Mouse (Mus musculus): Measurements from ENCODE around the gene Zfp84.

Zfp84 gene

DNA sequence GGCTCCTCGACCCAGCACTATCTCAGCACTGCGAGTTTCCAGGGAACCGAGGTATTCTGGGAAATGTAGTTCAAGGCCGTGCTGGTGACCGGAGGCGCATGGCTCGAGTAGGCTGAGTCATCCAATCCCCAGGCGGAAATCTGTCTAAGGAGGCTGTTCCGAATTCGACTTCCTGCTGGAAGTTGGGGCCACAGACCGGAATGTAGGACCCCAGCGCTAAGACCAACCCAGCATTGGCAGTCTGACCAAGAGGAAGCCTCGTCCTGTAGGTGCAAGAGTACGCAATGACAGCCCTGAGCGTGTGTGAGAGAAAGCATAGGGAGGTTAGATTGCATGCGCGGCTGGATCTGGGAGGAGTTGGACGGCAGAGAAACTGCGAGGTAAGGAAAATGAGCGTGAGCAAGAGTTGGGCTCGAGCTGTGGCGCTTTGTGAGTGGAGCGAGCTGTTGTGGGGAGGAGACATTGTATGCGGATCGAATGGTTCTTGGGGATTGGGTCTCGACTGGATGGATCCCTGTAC, 47.6 kb downstream of the Zfp84 start, which contains the start of gene Zfp790:
Gene Zfp790 (plus strand): TSS at position 205 of the 520 bp plus-strand sequence.
- in situ Hi-C loops (cut with MboI, MseI), result no loop called here

DNA sequence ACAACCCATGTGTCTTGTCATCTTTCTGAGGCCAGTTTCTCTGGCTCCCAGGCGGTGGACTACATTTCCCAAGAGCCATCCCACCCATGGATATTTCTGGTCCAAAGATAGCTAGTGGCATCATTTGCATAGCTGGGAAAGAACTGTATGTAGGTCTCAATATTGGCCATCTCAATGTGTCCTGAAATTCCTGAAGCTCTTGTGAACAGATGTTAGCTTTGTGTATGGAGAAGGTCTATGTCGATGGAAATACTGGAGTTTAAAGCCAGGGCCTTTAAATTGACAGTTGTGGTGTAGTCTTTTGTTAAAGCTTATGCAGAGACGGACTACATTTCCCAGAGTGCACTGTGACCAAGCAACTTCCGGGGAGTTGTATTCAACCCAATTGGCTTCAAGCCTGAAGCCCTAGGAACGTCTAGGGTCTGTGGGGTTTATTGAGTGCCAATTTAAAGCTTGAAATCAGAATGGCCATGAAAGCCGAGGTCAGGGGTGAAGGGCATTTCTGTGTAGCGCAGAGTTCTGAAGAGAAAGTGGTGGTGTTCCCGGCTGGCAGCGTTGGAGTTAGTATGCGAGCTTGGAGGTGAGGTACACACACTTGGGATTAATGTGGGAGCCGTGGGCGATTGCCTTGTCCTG, 50.4 kb downstream of the Zfp84 start:
- in situ Hi-C loops (cut with MboI, MseI), result no loop called here

DNA sequence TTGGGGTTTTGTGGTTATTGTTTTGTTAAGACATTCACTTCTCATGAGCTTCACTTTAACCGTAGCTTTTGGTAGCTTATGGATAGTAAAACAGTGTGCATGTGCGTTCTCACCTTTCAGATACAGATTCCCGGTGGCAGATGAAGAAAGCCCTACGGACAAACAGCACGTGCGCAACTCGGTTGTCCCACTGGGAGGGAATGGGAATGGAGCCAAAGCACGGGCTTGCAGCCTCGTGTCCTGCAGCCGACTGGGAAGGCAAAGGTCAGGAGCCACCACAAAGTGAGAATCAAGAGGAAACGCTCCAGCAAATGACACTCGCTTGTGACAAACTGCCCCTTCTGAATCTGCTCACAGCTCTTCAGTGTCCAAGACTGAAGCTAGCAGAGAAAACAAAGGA, 59.6 kb downstream of the Zfp84 start:
- in situ Hi-C loops (cut with MboI, MseI), result loop anchor here in 1 of 2 experiments (10.0 kb wide), 1 partner anchor 553 kb away; no protein-coding TSS in a partner anchor
